Mouse (Mus musculus) MEL (cell line): ENCODE results near the gene Spag7. TPM values are rescaled to one million over a fixed set of nuclear protein-coding genes. Genes with fewer than 3 reads are reported as not detected.

Experiments
- DNase-seq: peaks from one replicate; pipeline ENCODE4 v3.0.0; 2011; ENCODE audit warnings: low read depth, low spot score
- H3K27ac ChIP-seq: 2 replicates; pipeline ENCODE4 v1.5.1; 2012; ENCODE audit warnings: low read depth, mild to moderate bottlenecking, control low read depth, low read length, moderate library complexity; ENCODE audit not compliant: control insufficient read depth
- H3K27me3 ChIP-seq, 2 experiments: fragments of 150-350 bp in 1 of 2; sonication (generic) in 1 of 2; 2 replicates each; pipeline ENCODE4 v1.6.1; 2012; ENCODE audit warnings: low read length in 2 of 2, mild to moderate bottlenecking in 2 of 2, improper control_type of control experiment in 1 of 2, moderate library complexity in 1 of 2; ENCODE audit not compliant: insufficient read depth in 2 of 2, control insufficient read depth in 1 of 2
- H3K36me3 ChIP-seq, 2 experiments: 2 replicates each; pipeline ENCODE4 v1.6.1; 2012 to 2014; ENCODE audit warnings: low read length in 2 of 2, improper control_type of control experiment in 1 of 2, inconsistent platforms in 1 of 2, mild to moderate bottlenecking in 1 of 2; ENCODE audit not compliant: insufficient read depth in 2 of 2, control insufficient read depth in 1 of 2
- H3K4me1 ChIP-seq, 2 experiments: fragments of 150-350 bp in 1 of 2; sonication (generic) in 1 of 2; 2 replicates each; pipeline ENCODE4 v1.6.1; 2012; ENCODE audit warnings: low read length in 2 of 2, improper control_type of control experiment in 1 of 2, mild to moderate bottlenecking in 1 of 2; ENCODE audit not compliant: insufficient read depth in 2 of 2, control insufficient read depth in 1 of 2
- H3K4me3 ChIP-seq, 2 experiments: fragments of 150-350 bp in 1 of 2; sonication (generic) in 1 of 2; 2 replicates each; pipeline ENCODE4 v1.5.1; 2012; ENCODE audit warnings: low read depth in 2 of 2, low read length in 2 of 2, mild to moderate bottlenecking in 2 of 2, moderate library complexity in 2 of 2, control low read depth in 1 of 2, improper control_type of control experiment in 1 of 2; ENCODE audit not compliant: control insufficient read depth in 1 of 2, insufficient read depth in 1 of 2
- H3K79me2 ChIP-seq: 2 replicates; pipeline ENCODE4 v1.6.1; 2012; ENCODE audit warnings: mild to moderate bottlenecking, low read length, moderate library complexity; ENCODE audit not compliant: control insufficient read depth, poor library complexity, insufficient read depth
- H3K9ac ChIP-seq: 2 replicates; pipeline ENCODE4 v1.6.1; 2012; ENCODE audit warnings: low read depth, mild to moderate bottlenecking, control low read depth, low read length, moderate library complexity; ENCODE audit not compliant: control insufficient read depth, poor library complexity, severe bottlenecking
- H3K9me3 ChIP-seq: fragments of 150-350 bp; sonication (generic); replicated peaks from 2 replicates; pipeline ENCODE4 v1.6.1; 2012; ENCODE audit warnings: mild to moderate bottlenecking, low read length, improper control_type of control experiment, moderate library complexity; ENCODE audit not compliant: insufficient read depth
- CHD1 ChIP-seq: IDR thresholded peaks from 2 replicates; pipeline ENCODE4 v1.6.1; 2012; ENCODE audit warnings: low read depth, mild to moderate bottlenecking, inconsistent platforms, low read length, improper control_type of control experiment
- CHD2 ChIP-seq: IDR thresholded peaks from 2 replicates; pipeline ENCODE4 v1.6.1; 2011; ENCODE audit warnings: low read length, improper control_type of control experiment
- CTCF ChIP-seq, 3 experiments: IDR thresholded peaks in 2 of 3; conservative IDR thresholded peaks in 1 of 3; 2 replicates each; pipeline ENCODE4 v1.5.1; 2011 to 2012; ENCODE audit warnings: low read length in 3 of 3, low read depth in 2 of 3, mild to moderate bottlenecking in 2 of 3, improper control_type of control experiment in 1 of 3, inconsistent platforms in 1 of 3, mixed read lengths in 1 of 3, moderate library complexity in 1 of 3; ENCODE audit not compliant: control insufficient read depth in 1 of 3, insufficient read depth in 1 of 3, poor library complexity in 1 of 3, severe bottlenecking in 1 of 3
- E2F4 ChIP-seq: IDR thresholded peaks from 2 replicates; pipeline ENCODE4 v1.6.1; 2011; ENCODE audit warnings: low read depth, low read length, improper control_type of control experiment, borderline replicate concordance
- GABPA ChIP-seq: IDR thresholded peaks from 2 replicates; pipeline ENCODE4 v1.6.1; 2012; ENCODE audit warnings: low read depth, mild to moderate bottlenecking, inconsistent platforms, low read length, improper control_type of control experiment, moderate library complexity
- HCFC1 ChIP-seq: IDR thresholded peaks from 2 replicates; pipeline ENCODE4 v1.6.1; 2012; ENCODE audit warnings: low read depth, mild to moderate bottlenecking, inconsistent platforms, low read length, improper control_type of control experiment, moderate library complexity
- KAT2A ChIP-seq: conservative IDR thresholded peaks from 2 replicates; pipeline ENCODE4 v1.6.1; 2012; ENCODE audit warnings: low read depth, low read length, improper control_type of control experiment, inconsistent platforms
- MAFK ChIP-seq: IDR thresholded peaks from 2 replicates; pipeline ENCODE4 v1.6.1; 2011; ENCODE audit warnings: low read depth, mild to moderate bottlenecking, low read length, improper control_type of control experiment, borderline replicate concordance
- MYC ChIP-seq: IDR thresholded peaks from 2 replicates; pipeline ENCODE4 v1.6.1; 2011; ENCODE audit warnings: low read depth, mild to moderate bottlenecking, low read length, improper control_type of control experiment, moderate library complexity
- NELFE ChIP-seq: IDR thresholded peaks from 2 replicates; pipeline ENCODE4 v1.6.1; 2011; ENCODE audit warnings: low read depth, low read length, improper control_type of control experiment
- POLR2AphosphoS5 ChIP-seq: IDR thresholded peaks from 2 replicates; pipeline ENCODE4 v1.6.1; 2012; ENCODE audit warnings: low read depth, borderline replicate concordance, mild to moderate bottlenecking, inconsistent platforms, low read length, moderate library complexity, mixed read lengths
- SMC3 ChIP-seq: IDR thresholded peaks from 2 replicates; pipeline ENCODE4 v1.6.1; 2011; ENCODE audit warnings: low read depth, low read length, improper control_type of control experiment
- USF1 ChIP-seq: IDR thresholded peaks from 2 replicates; pipeline ENCODE4 v1.6.1; 2014; ENCODE audit warnings: low read depth, mild to moderate bottlenecking, inconsistent platforms, low read length, improper control_type of control experiment, moderate library complexity
- USF2 ChIP-seq, 2 experiments: IDR thresholded peaks; 2 replicates each; pipeline ENCODE4 v1.6.1; 2011 to 2012; ENCODE audit warnings: improper control_type of control experiment in 2 of 2, low read length in 2 of 2, borderline replicate concordance in 1 of 2, inconsistent platforms in 1 of 2, low read depth in 1 of 2, mild to moderate bottlenecking in 1 of 2; ENCODE audit not compliant: insufficient read depth in 1 of 2
- ZKSCAN1 ChIP-seq: IDR thresholded peaks from 2 replicates; pipeline ENCODE4 v1.6.1; 2012; ENCODE audit warnings: low read depth, mild to moderate bottlenecking, inconsistent platforms, low read length, improper control_type of control experiment, moderate library complexity
- ZMIZ1 ChIP-seq: IDR thresholded peaks from 2 replicates; pipeline ENCODE4 v1.6.1; 2012; ENCODE audit warnings: low read depth, mild to moderate bottlenecking, inconsistent platforms, low read length, improper control_type of control experiment, moderate library complexity
- ZNF384 ChIP-seq: IDR thresholded peaks from 2 replicates; pipeline ENCODE4 v1.6.1; 2012; ENCODE audit warnings: low read depth, mild to moderate bottlenecking, inconsistent platforms, low read length, improper control_type of control experiment
- polyA plus RNA-seq, 2 experiments: library from polyadenylated mRNA; stranded (reverse) in 1 of 2; unstranded in 1 of 2; fragments of >175 nt in 1 of 2; fragments of >200 nt in 1 of 2; gene quantifications; 2 replicates each; pipeline versions ENCODE4 v1.2.1 to v1.2.4; 2012; ENCODE audit warnings: low replicate concordance in 2 of 2, low read depth in 1 of 2; ENCODE audit not compliant: insufficient read length in 2 of 2, insufficient read depth in 1 of 2, missing spikeins in 1 of 2
- total RNA-seq: library from RNA; depleted of rRNA; stranded (reverse); fragments of 300-350 nt; gene quantifications from 2 replicates; pipeline ENCODE4 v1.2.3, GENCODE M21; 2012

Spag7 gene
- total and polyA plus RNA-seq, 3 experiments: 76.4 to 99.6 TPM; not detected in 1

GRCm38 (mm10) chr11:70699722-70700556 lies 30.7 kb upstream of the Spag7 start, which contains the start of the genes Inca1 and Kif1c (continued):
- TF ChIP-seq KAT2A: no peak
- TF ChIP-seq ZKSCAN1: no peak
- TF ChIP-seq USF1: no peak
- no peak for TF ChIP-seq POLR2AphosphoS5
- TF ChIP-seq, all 39 proteins: peak for 10

- no peaks in the 10 kb centered on the region; the same call in 1 of the 2 replicates for H3K79me2 ChIP-seq
- H3K27me3 ChIP-seq: no peaks in the 10 kb centered on the region
- H3K9me3 ChIP-seq: no peaks in the 10 kb centered on the region
- no peak for DNase-seq
- H3K9ac ChIP-seq: peak overlapping the region; percentile 79
- H3K36me3 ChIP-seq: peaks cover 0 to 5% of the 10 kb centered on the region in 2 experiments; a peak in 2 of 4 replicates
- no peak overlapping the region for H3K27ac ChIP-seq
- H3K4me3 ChIP-seq: peak overlapping the region in 1 of 2 experiments; percentile 80; a peak in 3 of 4 replicates
- TF ChIP-seq GABPA (no peak), USF1 (no peak), E2F4 (no peak), ZKSCAN1 (no peak), HCFC1 (no peak), MAFK (no peak), NELFE (no peak), POLR2AphosphoS5 (no peak), USF2 (IDR thresholded peaks at IDR 0.05; ENCODE audit: borderline replicate concordance in 1 of 2, insufficient read depth in 1 of 2, low read depth in 1 of 2, low read length in 2 of 2) (no peak), CHD1 (no peak)
- H3K4me1 ChIP-seq: peaks cover 3 to 7% of the 10 kb centered on the region in 2 experiments; a peak in 3 of 4 replicates
Measured at GRCm38 (mm10) chr11:70699051-70699450, 29.8 kb upstream of the Spag7 start.

GRCm38 (mm10) chr11:70697376-70697775 lies 28.2 kb upstream of the Spag7 start:
- peak; percentile 28 for DNase-seq
- H3K27me3 ChIP-seq: no peaks in the 10 kb centered on the region
- no peak overlapping the region for H3K4me3 ChIP-seq

More at GRCm38 (mm10) chr11:70697376-70697775, 28.2 kb upstream of the Spag7 start:
- H3K9ac ChIP-seq: no peak overlapping the region
- H3K79me2 ChIP-seq: no peaks in the 10 kb centered on the region; the same call in 1 of the 2 replicates
- H3K27ac ChIP-seq: no peak overlapping the region
- H3K9me3 ChIP-seq: no peaks in the 10 kb centered on the region
- TF ChIP-seq ZMIZ1 (no peak), CHD2 (no peak), SMC3 (peak; percentile 43), ZNF384 (peak; percentile 66), NELFE (no peak), CTCF (IDR thresholded peaks at IDR 0.05 in 2 of 3, conservative IDR thresholded peaks at IDR 0.05 in 1 of 3; ENCODE audit: control insufficient read depth in 1 of 3, insufficient read depth in 1 of 3, low read depth in 2 of 3, low read length in 3 of 3, poor library complexity in 1 of 3, severe bottlenecking in 1 of 3) (peak in 2 of 3 experiments; percentile 20 to 39; a peak in 3 of 6 replicates), MYC (peak; percentile 64)
- TF ChIP-seq, all 39 proteins: peak for 4
- Histone ChIP-seq H3K36me3 (peaks cover 0 to 5% of the 10 kb centered on the region in 2 experiments; a peak in 2 of 4 replicates), H3K4me1 (peaks cover 3 to 7% of the 10 kb centered on the region in 2 experiments; a peak in 3 of 4 replicates)
